Mouse (Mus musculus): ENCODE measurements around the gene Ppp3cb.

The Ppp3cb gene

GRCm38 (mm10) chr14:20499982-20500381, 46.4 kb downstream of the Ppp3cb start:
- CTCF ChIA-PET: no interaction called here
- POLR2A ChIA-PET: no interaction called here

GRCm38 (mm10) chr14:20496603-20497002, 49.8 kb downstream of the Ppp3cb start, which contains the start of gene Mss51:
Mss51 (minus strand) TSS chr14:20496901.
- ChIA-PET POLR2A (interaction anchor here in 1 of 4 experiments (0.7 kb wide), 1 partner anchor 14 kb away, joined by 6 read pairs; no protein-coding TSS in a partner anchor), CTCF (no interaction called here)

- ChIA-PET POLR2A (interaction anchor here in 1 of 4 experiments (0.8 to 1.3 kb wide), 2 partner anchors 17 to 154 kb away, joined by 3 to 4 read pairs; no protein-coding TSS in a partner anchor), CTCF (no interaction called here)
Observed at GRCm38 (mm10) chr14:20486031-20486430, 60.3 kb downstream of the Ppp3cb start.

GRCm38 (mm10) chr14:20482051-20482751, 64.2 kb downstream of the Ppp3cb start:
- POLR2A ChIA-PET: interaction anchor here in 2 of 4 experiments (0.5 to 5.4 kb wide), 25 partner anchors 9 to 623 kb away, joined by 3 to 50 read pairs (median 3); partner anchors contain the start of genes Ppp3cb (in 2 of the 2), Cfap70 (in 1 of the 2), Mss51 (in 1 of the 2) and Sec24c (in 1 of the 2)
- CTCF ChIA-PET: interaction anchor here in 3 of 4 experiments (0.6 to 1.3 kb wide), 3 partner anchors 142 to 284 kb away, joined by 3 read pairs; no protein-coding TSS in a partner anchor

GRCm38 (mm10) chr14:20481211-20481610, 65.2 kb downstream of the Ppp3cb start:
- ChIA-PET POLR2A (interaction anchor here in 3 of 4 experiments (0.6 to 5.4 kb wide), 20 partner anchors 20 to 572 kb away, joined by 3 to 50 read pairs (median 4); partner anchors contain the start of genes Cfap70 (in 2 of the 3), Ppp3cb (in 2 of the 3), Sec24c (in 2 of the 3) and Adk (in 1 of the 3)), CTCF (interaction anchor here in 1 of 4 experiments (0.6 to 1.3 kb wide), 3 partner anchors 84 to 191 kb away, joined by 3 to 5 read pairs (median 3); no protein-coding TSS in a partner anchor)

- ChIA-PET POLR2A (interaction anchor here (0.6 to 5.4 kb wide), 59 partner anchors 8 to 572 kb away, joined by 3 to 50 read pairs (median 5); partner anchors contain the start of genes Ppp3cb (in 3 of the 4), Sec24c (in 3 of the 4), Cfap70 (in 2 of the 4) and Adk (in 1 of the 4)), CTCF (interaction anchor here in 3 of 4 experiments (0.5 to 1.6 kb wide), 14 partner anchors 66 to 366 kb away, joined by 3 to 9 read pairs (median 3); partner anchors contain the start of genes Mrps16 (in 1 of the 3) and Ppp3cb (in 1 of the 3))
Observed at GRCm38 (mm10) chr14:20480195-20480579, 66.2 kb downstream of the Ppp3cb start.

- CTCF ChIA-PET: interaction anchor here in 3 of 4 experiments (0.6 to 1.6 kb wide), 13 partner anchors 67 to 365 kb away, joined by 3 to 6 read pairs (median 3); partner anchors contain the start of genes Mrps16 (in 1 of the 3) and Ppp3cb (in 1 of the 3)
- POLR2A ChIA-PET: interaction anchor here in 3 of 4 experiments (0.6 to 5.4 kb wide), 67 partner anchors 8 to 573 kb away, joined by 3 to 50 read pairs (median 5); partner anchors contain the start of genes Cfap70 (in 3 of the 3), Ppp3cb (in 3 of the 3), Sec24c (in 3 of the 3) and Adk (in 1 of the 3)
Observed at GRCm38 (mm10) chr14:20479291-20480194, 66.8 kb downstream of the Ppp3cb start, which contains the start of gene Anxa7. Anxa7 (minus strand) TSS chr14:20480133.

GRCm38 (mm10) chr14:20478801-20479200, 67.6 kb downstream of the Ppp3cb start:
- ChIA-PET POLR2A (interaction anchor here in 3 of 4 experiments (0.6 to 5.4 kb wide), 49 partner anchors 8 to 902 kb away, joined by 3 to 50 read pairs (median 5); partner anchors contain the start of genes Cfap70 (in 3 of the 3), Ppp3cb (in 2 of the 3), Sec24c (in 2 of the 3) and Dnajc9 (in 1 of the 3)), CTCF (interaction anchor here in 2 of 4 experiments (1.4 to 1.7 kb wide), 3 partner anchors 85 to 179 kb away, joined by 3 to 6 read pairs (median 3); no protein-coding TSS in a partner anchor)

- ChIA-PET CTCF (interaction anchor here in 1 of 4 experiments (1.6 to 1.7 kb wide), 2 partner anchors 85 to 179 kb away, joined by 3 read pairs; no protein-coding TSS in a partner anchor), POLR2A (interaction anchor here (0.5 to 5.4 kb wide), 33 partner anchors 8 to 902 kb away, joined by 3 to 50 read pairs (median 5); partner anchors contain the start of genes Cfap70 (in 3 of the 4), Ppp3cb (in 2 of the 4), Ecd (in 1 of the 4) and Fam149b (in 1 of the 4))
Observed at GRCm38 (mm10) chr14:20478385-20478784, 68.0 kb downstream of the Ppp3cb start.

- ChIA-PET CTCF (interaction anchor here in 2 of 4 experiments (0.6 to 1.7 kb wide), 3 partner anchors 77 to 210 kb away, joined by 3 to 6 read pairs (median 4); no protein-coding TSS in a partner anchor), POLR2A (interaction anchor here (0.6 to 5.4 kb wide), 33 partner anchors 7 to 575 kb away, joined by 3 to 50 read pairs (median 4); partner anchors contain the start of genes Ppp3cb (in 4 of the 4), Cfap70 (in 3 of the 4) and Mrps16 (in 1 of the 4))
Observed at GRCm38 (mm10) chr14:20477261-20478025, 68.9 kb downstream of the Ppp3cb start.

- POLR2A ChIA-PET: interaction anchor here in 2 of 4 experiments (1.1 to 3.1 kb wide), 5 partner anchors 8 to 19 kb away, joined by 3 to 10 read pairs (median 4); partner anchors contain the start of genes Cfap70 (in 2 of the 2) and Anxa7 (in 1 of the 2)
- CTCF ChIA-PET: no interaction called here
Observed at GRCm38 (mm10) chr14:20460216-20460615, 86.2 kb downstream of the Ppp3cb start.

- ChIA-PET CTCF (interaction anchor here in 1 of 4 experiments (0.6 kb wide), 2 partner anchors 58 to 70 kb away, joined by 4 to 7 read pairs; no protein-coding TSS in a partner anchor), POLR2A (interaction anchor here in 2 of 4 experiments (0.7 to 3.1 kb wide), 4 partner anchors 21 to 215 kb away, joined by 3 to 10 read pairs (median 4); partner anchors contain the start of genes Anxa7 (in 1 of the 2) and Ppp3cb (in 1 of the 2))
Observed at GRCm38 (mm10) chr14:20458378-20458777, 88.0 kb downstream of the Ppp3cb start.

GRCm38 (mm10) chr14:20452929-20453328, 93.4 kb downstream of the Ppp3cb start:
- POLR2A ChIA-PET: interaction anchor here in 2 of 4 experiments (1.0 to 2.0 kb wide), 11 partner anchors 8 to 337 kb away, joined by 3 to 18 read pairs (median 6); partner anchors contain the start of genes Anxa7 (in 1 of the 2), Ppp3cb (in 1 of the 2) and Sec24c (in 1 of the 2)
- CTCF ChIA-PET: interaction anchor here in 1 of 4 experiments (0.6 kb wide), 1 partner anchor 161 kb away, joined by 4 read pairs; no protein-coding TSS in a partner anchor

GRCm38 (mm10) chr14:20451765-20452331, 94.5 kb downstream of the Ppp3cb start, which contains the start of gene Cfap70:
Cfap70 (minus strand) TSS chr14:20452226.
- POLR2A ChIA-PET: interaction anchor here (0.5 to 2.0 kb wide), 48 partner anchors 8 to 601 kb away, joined by 3 to 18 read pairs (median 4); partner anchors contain the start of genes Anxa7 (in 3 of the 4), Adk (in 2 of the 4), Ap3m1 (in 2 of the 4) and Dnajc9 (in 2 of the 4)
- CTCF ChIA-PET: interaction anchor here (0.5 to 1.6 kb wide), 10 partner anchors 58 to 757 kb away, joined by 3 to 8 read pairs (median 4); partner anchors contain the start of gene Mrps16 (in 2 of the 4)

- POLR2A ChIA-PET: interaction anchor here in 3 of 4 experiments (0.5 to 2.0 kb wide), 33 partner anchors 9 to 601 kb away, joined by 3 to 18 read pairs (median 4); partner anchors contain the start of genes Anxa7 (in 3 of the 3), Dnajc9 (in 2 of the 3), Ppp3cb (in 2 of the 3) and Adk (in 1 of the 3)
- CTCF ChIA-PET: interaction anchor here in 2 of 4 experiments (1.1 to 1.6 kb wide), 5 partner anchors 57 to 353 kb away, joined by 3 to 8 read pairs (median 5); partner anchors contain the start of gene Mrps16 (in 1 of the 2)
Observed at GRCm38 (mm10) chr14:20451302-20451701, 95.1 kb downstream of the Ppp3cb start.
